Mouse (Mus musculus) hindbrain, embryonic 10.5 days (tissue): ENCODE measurements around the gene Ccm2. TPM values are rescaled to one million over a fixed set of nuclear protein-coding genes. Genes with fewer than 3 reads are reported as not detected.
"Not testable (repeated sequence)": the region's sequence is repeated elsewhere in the genome, so short reads cannot be mapped to it uniquely, and the experiment has no call there.

ENCODE experiments used
- DNase-seq: peaks from one replicate; pipeline ENCODE4 v3.0.0-alpha.2; 2017; ENCODE audit warnings: low spot score
- H3K27ac ChIP-seq: fragments of 300-500 bp; sonication (generic); 2 replicates; pipeline ENCODE4 v1.5.1; 2016; ENCODE audit warnings: mild to moderate bottlenecking, moderate library complexity
- H3K27me3 ChIP-seq: fragments of 300-500 bp; sonication (generic); 2 replicates; pipeline ENCODE4 v1.6.1; 2016; ENCODE audit warnings: mild to moderate bottlenecking; ENCODE audit not compliant: poor library complexity, insufficient read depth, severe bottlenecking
- H3K36me3 ChIP-seq: fragments of 300-500 bp; sonication (generic); 2 replicates; pipeline ENCODE4 v1.6.1; 2016; ENCODE audit warnings: mild to moderate bottlenecking, moderate library complexity
- H3K4me1 ChIP-seq: fragments of 300-500 bp; sonication (generic); replicated peaks from 2 replicates; pipeline ENCODE4 v1.6.1; 2016; ENCODE audit warnings: mild to moderate bottlenecking
- H3K4me3 ChIP-seq: fragments of 300-500 bp; sonication (generic); 2 replicates; pipeline ENCODE4 v1.5.1; 2016; ENCODE audit warnings: mild to moderate bottlenecking, moderate library complexity
- H3K9me3 ChIP-seq: fragments of 300-500 bp; sonication (generic); 2 replicates; pipeline ENCODE4 v1.6.1; 2016; ENCODE audit warnings: mild to moderate bottlenecking, moderate library complexity
- WGBS: fragments of 180-500 bp; shearing (Covaris S2); methylation state at CpG from one replicate; pipeline ENCODE4 v1.1.7; 2016; 5-methylcytosine and 5-hydroxymethylcytosine counted together
- polyA plus RNA-seq: library from polyadenylated mRNA; unstranded; fragments of >200 nt; fragmentation: Nextera tagmentation; extraction: Ambion mirVana; gene quantifications from 2 replicates; pipeline ENCODE4 v1.2.1, GENCODE M21; 2016

The Ccm2 gene
- polyA plus RNA-seq, 1 experiment from 2014 or later, result 112 TPM

DNA sequence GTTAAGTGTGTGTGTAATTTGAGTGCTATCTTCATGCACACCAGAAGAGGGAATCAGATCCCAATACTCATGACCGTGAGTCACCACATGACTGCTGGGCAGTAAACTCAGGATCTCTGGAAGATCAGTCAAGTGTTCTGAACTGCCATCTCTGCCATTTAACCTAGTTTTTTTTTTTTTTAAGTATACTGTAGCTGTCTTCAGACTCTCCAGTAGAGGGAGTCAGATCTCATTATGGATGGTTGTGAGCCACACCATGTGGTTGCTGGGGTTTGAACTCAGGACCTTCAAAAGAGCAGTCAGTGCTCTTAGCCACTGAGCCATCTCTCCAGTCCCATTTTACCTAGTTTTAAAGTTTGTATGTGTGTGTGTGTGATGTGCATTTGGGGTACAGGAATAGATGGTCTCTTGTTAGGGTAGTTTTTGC is 23.0 kb upstream of the Ccm2 start:
- Histone ChIP-seq H3K4me1 (peaks cover 25% of the 10 kb centered on the region), H3K9me3 (no peaks in the 10 kb centered on the region), H3K27me3 (no peaks in the 10 kb centered on the region), H3K36me3 (peaks cover 38% of the 10 kb centered on the region), H3K4me3 (no peak overlapping the region), H3K27ac (no peak overlapping the region)
- DNase-seq, result no peak
- 73% methylated on average over 1 of the region's 1 CpGs for WGBS

DNA sequence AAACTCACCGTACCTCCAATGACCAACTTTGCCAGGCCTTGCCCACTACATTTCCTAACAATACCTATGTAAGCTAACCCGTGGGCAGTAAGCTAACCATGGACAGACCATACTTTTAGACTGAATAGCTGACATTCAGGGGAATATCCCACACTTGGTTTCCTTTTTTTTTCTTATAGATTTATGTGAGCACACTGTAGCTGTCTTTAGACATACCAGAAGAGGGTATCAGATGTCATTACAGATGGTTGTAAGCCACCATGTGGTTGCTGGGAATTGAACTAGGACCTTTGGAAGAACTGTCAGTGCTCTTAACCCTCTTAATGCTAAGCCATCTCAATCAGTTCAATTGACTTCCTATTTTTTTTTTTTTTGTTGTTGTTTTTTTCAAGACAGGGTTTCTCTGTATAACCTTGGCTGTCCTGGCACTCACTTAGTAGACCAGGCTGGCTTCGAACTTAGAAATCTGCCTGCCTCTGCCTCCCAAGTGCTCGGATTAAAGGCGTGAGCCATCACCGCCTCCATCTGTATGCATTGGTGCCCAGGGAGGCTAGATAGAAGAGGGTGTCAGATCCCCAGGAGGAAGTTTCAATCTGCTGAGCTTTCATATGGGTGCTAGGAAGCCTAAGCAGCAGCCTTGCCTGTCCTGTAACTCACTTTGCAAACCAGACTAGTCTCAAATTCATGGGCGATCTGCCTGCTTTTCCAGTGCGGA is 22.4 kb upstream of the Ccm2 start:
- H3K27ac ChIP-seq, result no peak overlapping the region
- 90% methylated on average over 8 of the region's 8 CpGs for WGBS
- no peak for DNase-seq
- H3K4me1 ChIP-seq, result peaks cover 25% of the 10 kb centered on the region
- no peaks in the 10 kb centered on the region for H3K27me3 ChIP-seq
- peaks cover 38% of the 10 kb centered on the region for H3K36me3 ChIP-seq
- no peaks in the 10 kb centered on the region for H3K9me3 ChIP-seq
- no peak overlapping the region for H3K4me3 ChIP-seq

- H3K4me3 ChIP-seq, result no peak overlapping the region
- H3K4me1 ChIP-seq, result peaks cover 25% of the 10 kb centered on the region
- H3K27me3 ChIP-seq, result no peaks in the 10 kb centered on the region
- DNase-seq, result no peak
- WGBS, result 92% methylated on average over 4 of the region's 4 CpGs
- peaks cover 38% of the 10 kb centered on the region for H3K36me3 ChIP-seq
- H3K27ac ChIP-seq, result no peak overlapping the region
- H3K9me3 ChIP-seq, result no peaks in the 10 kb centered on the region
Observed at GRCm38 (mm10) chr11:6524880-6525238, 21.8 kb upstream of the Ccm2 start.

DNA sequence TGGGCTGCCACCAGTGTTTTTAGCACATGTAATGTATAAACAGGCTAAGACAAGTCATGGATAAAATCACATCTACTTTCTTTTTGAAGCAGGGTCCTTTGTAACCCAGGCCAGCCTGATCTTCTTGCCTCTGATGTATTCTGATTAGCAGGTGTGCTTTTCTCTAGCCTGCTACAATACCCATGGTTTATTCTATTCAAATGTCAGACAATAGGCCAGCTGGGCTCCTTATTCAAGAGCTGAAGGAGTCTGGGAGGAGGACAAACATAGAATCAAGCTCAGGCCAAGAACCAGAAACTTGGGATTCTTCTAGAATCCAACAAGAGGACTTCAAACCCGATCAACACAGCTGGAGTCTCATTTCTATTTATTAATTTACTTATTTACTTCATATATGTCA is 21.4 kb upstream of the Ccm2 start:
- no peak overlapping the region for H3K4me3 ChIP-seq
- no peaks in the 10 kb centered on the region for H3K27me3 ChIP-seq
- peaks cover 38% of the 10 kb centered on the region for H3K36me3 ChIP-seq
- WGBS, result 73% methylated on average over 1 of the region's 1 CpGs
- no peak overlapping the region for H3K27ac ChIP-seq
- DNase-seq, result no peak
- H3K4me1 ChIP-seq, result peaks cover 25% of the 10 kb centered on the region
- no peaks in the 10 kb centered on the region for H3K9me3 ChIP-seq

DNA sequence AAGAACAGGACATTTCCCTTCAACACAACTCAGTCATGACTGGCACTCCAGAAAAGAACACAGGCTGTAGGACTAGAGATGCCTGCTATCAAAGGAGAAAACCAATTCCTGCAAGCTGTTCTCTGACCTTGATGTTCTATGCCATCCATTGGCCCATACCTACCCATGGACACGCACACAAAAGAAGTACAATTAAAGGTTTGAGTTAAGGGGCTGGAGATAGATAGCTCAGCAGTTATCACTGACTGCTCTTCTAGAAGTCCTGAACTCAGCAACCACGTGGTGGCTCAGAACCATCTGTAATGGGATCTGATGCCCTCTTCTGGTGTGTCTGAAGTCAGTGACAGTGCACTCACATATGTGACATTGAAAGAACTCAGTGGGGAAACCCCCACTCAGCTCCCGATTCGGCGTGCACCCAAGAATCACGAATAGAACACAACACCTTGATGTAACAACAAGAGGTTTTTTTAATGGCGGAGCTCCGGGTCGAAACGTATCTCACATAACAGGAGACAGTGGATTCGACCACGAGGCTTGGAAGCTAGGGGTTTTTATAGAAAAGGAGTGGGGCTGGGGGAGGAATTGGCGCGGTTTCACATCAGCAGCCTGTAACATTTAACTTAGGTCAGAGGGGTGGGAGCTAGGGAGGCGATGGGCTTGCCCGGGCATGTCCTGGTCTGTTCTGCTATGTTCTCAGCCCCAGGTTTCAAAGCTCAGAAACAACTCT is 20.0 kb upstream of the Ccm2 start:
- not testable (repeated sequence) for H3K9me3 ChIP-seq, DNase-seq, H3K27me3 ChIP-seq
- Histone ChIP-seq H3K27ac (peak overlapping the region; percentile 92; the same call in 1 of the 2 replicates), H3K4me3 (peak overlapping the region; percentile 64), H3K4me1 (peaks cover 25% of the 10 kb centered on the region), H3K36me3 (peaks cover 38% of the 10 kb centered on the region)
- 80% methylated on average over 12 of the region's 16 CpGs for WGBS

- Histone ChIP-seq H3K9me3 (no peaks in the 10 kb centered on the region), H3K36me3 (peaks cover 38% of the 10 kb centered on the region), H3K4me3 (peak overlapping the region; percentile 64), H3K27me3 (no peaks in the 10 kb centered on the region), H3K4me1 (peaks cover 25% of the 10 kb centered on the region), H3K27ac (peak overlapping the region; percentile 92)
- DNase-seq, result no peak
- WGBS, result 25% methylated on average over 10 of the region's 10 CpGs
Observed at GRCm38 (mm10) chr11:6527256-6528185, 19.2 kb upstream of the Ccm2 start.

DNA sequence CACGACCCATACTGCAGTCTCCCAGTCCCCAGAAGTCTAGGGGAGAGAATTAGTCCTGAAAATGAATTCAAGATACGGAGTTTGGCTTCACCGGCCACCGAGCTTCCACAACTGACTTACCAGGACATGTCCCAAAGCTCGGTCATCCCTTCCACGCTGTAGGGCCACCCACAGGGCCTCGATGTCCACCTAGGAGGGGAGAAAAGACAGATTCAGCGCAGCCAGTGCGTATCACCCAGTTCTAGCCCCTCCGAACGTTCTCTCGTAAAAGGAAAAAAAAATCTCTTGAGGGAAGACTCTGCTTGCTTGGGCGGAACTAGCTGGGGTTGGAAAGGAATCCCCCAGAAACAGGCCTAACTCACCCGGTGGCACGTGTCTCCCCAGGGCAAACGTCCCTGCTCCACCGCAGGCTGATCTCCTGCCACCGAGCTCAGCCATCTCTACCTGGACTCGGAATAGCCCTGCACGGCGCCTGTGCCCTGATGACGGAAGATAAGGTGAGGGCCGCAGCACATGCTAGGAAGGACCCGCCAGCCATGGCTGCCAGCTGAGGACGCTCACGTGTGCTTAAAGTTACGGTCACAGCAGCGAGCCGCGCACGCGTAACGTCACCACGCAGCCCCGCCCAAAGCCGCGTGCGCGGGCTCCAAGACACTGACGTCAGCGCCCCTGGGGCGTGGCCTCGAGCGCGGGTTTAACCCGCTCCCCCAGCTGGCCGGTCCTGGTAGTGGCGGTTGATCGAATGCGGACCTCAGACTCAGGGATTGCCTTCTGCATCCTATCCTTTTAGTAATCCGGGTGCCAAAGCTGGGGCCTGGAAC is 18.3 kb upstream of the Ccm2 start:
- Histone ChIP-seq H3K36me3 (peaks cover 36% of the 10 kb centered on the region), H3K27me3 (no peaks in the 10 kb centered on the region)
- WGBS, result under 1% methylated on average over 51 of the region's 51 CpGs

DNA sequence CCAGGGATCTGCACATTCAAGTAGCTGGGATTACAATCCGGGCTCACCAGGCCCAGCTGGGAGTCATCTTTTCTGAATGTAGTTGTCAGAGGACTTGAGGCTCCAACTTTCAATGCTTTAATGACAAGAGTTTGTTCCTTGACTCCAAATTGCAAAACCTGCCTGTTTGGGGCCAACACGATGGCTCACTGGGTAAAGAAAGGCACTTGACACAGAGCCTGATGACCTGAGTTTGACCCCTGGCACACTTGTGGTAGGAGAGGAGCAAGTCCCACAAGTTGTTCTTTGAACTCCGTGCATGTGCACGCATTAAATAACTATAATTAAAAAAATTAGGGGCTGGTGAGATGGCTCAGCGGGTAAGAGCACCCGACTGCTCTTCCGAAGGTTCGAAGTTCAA is 16.7 kb upstream of the Ccm2 start:
- 94% methylated on average over 8 of the region's 8 CpGs for WGBS
- no peaks in the 10 kb centered on the region for H3K27me3 ChIP-seq
- no peaks in the 10 kb centered on the region for H3K9me3 ChIP-seq
- H3K36me3 ChIP-seq, result peaks cover 20% of the 10 kb centered on the region
- no peak overlapping the region for H3K27ac ChIP-seq
- H3K4me1 ChIP-seq, result peaks cover 25% of the 10 kb centered on the region
- no peak for DNase-seq
- H3K4me3 ChIP-seq, result no peak overlapping the region

More for the DNA sequence above, 18.3 kb upstream of the Ccm2 start:
- peak overlapping the region; percentile 92 for H3K27ac ChIP-seq
- no peaks in the 10 kb centered on the region for H3K9me3 ChIP-seq
- H3K4me1 ChIP-seq, result peaks cover 25% of the 10 kb centered on the region
- peak; percentile 99 for DNase-seq
- H3K4me3 ChIP-seq, result peak overlapping the region; percentile 64

DNA sequence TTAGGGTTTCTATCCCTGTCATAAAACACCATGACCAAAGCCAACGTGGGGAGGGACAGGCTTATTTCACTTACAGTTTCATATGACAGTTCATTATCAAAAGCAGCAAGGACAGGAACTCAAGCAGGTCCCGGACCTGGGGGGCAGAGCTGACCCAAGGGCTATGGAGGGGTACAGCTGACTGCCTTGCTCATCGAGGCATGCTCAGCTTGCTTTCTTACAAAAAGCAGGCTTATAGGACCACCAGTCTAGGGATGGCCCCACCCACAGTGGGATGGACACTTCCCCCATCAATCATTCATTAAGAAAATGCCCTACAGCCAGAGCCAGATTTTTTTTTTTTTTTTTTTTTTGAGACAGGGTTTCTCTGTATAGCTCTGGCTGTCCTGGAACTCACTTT is 15.9 kb upstream of the Ccm2 start:
- no peak for DNase-seq
- Histone ChIP-seq H3K36me3 (peaks cover 13% of the 10 kb centered on the region), H3K9me3 (no peaks in the 10 kb centered on the region), H3K27me3 (no peaks in the 10 kb centered on the region), H3K4me1 (peaks cover 22% of the 10 kb centered on the region), H3K4me3 (no peak overlapping the region), H3K27ac (no peak overlapping the region)
- WGBS, result 94% methylated on average over 3 of the region's 3 CpGs

DNA sequence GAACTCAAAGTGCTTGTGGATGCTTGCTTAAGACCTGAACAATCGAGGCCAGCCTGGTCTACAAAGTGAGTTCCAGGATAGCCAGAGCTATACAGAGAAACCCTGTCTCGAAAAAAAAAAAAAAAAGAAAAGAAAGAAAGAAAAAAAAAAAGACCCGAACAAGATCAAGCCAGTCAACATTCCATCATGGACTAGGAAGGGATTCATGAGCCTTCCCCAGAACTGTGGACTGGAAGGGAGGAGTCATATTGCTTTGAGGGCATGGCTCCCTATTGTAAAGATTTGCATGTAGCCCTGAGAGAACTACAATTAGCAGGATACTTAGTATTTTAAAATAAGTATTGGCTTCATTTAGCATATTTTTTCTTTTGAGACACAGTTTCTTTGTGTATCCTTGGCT is 2.0 kb upstream of the Ccm2 start:
- Histone ChIP-seq H3K27ac (no peak overlapping the region), H3K9me3 (no peaks in the 10 kb centered on the region), H3K36me3 (peaks cover 10% of the 10 kb centered on the region; the same call in 1 of the 2 replicates), H3K4me1 (peaks cover 14% of the 10 kb centered on the region), H3K4me3 (no peak overlapping the region), H3K27me3 (no peaks in the 10 kb centered on the region)
- WGBS, result 88% methylated on average over 3 of the region's 3 CpGs
- no peak for DNase-seq

- peaks cover 16% of the 10 kb centered on the region; the same call in 1 of the 2 replicates for H3K36me3 ChIP-seq
- no peaks in the 10 kb centered on the region for H3K27me3 ChIP-seq
- H3K4me3 ChIP-seq, result peak overlapping the region; percentile 87; the same call in 1 of the 2 replicates
- H3K27ac ChIP-seq, result peak overlapping the region; percentile 99
- H3K4me1 ChIP-seq, result peaks cover 14% of the 10 kb centered on the region
- DNase-seq, result no peak
- H3K9me3 ChIP-seq, result no peaks in the 10 kb centered on the region
- WGBS, result 91% methylated on average over 4 of the region's 4 CpGs
Observed at GRCm38 (mm10) chr11:6545186-6545856, 1.4 kb upstream of the Ccm2 start.

DNA sequence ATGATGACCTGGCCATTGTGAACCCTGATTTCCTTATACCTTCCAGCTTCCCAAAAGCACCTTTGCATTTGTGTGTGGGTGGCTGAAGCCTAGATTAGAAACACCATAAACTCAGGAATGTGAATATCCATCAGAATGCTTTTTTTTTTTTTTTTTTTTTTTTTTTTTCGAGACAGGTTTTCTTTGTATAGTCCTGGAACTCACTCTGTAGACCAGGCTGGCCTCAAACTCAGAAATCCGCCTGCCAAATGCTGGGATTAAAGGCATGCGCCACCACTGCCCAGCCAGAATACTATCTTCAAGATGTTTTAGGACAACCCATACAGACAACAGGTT is 862 bp upstream of the Ccm2 start:
- Histone ChIP-seq H3K36me3 (peaks cover 21% of the 10 kb centered on the region), H3K4me3 (peak overlapping the region; percentile 87), H3K27me3 (no peaks in the 10 kb centered on the region), H3K4me1 (peaks cover 14% of the 10 kb centered on the region), H3K27ac (peak overlapping the region; percentile 99), H3K9me3 (no peaks in the 10 kb centered on the region)
- 25% methylated on average over 3 of the region's 3 CpGs for WGBS
- no peak for DNase-seq
